Mouse (Mus musculus): ENCODE results near the gene Mmgt2. TPM values are rescaled to one million over a fixed set of nuclear protein-coding genes. Genes with fewer than 3 reads are reported as not detected.

Gene Mmgt2
- polyA plus RNA-seq, 1 experiment, result 8.6 TPM

DNA sequence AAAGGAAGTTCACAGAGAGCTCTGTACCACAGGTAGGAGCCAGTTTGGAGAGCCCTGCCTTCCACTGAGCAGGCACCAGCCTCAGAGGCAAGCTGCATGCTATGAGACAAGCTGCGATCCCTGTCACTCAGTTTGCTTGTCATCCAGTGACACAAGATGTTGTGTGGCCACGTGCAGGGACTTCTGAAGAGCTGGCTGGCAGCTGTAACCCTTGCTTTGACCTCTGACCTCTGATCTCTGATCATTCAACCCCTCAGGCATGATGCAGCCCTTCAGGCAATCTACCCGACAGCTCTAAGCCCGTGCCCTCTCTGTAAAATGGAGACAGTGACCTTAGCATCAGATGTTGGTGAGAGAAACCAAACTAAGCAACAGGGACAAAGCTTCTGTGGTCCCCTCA, 25.6 kb upstream of the Mmgt2 start:
- Histone ChIP-seq H3K4me1 (ENCODE audit: control insufficient read depth, insufficient read depth, low read length) (peaks cover 3% of the 10 kb centered on the region), H3K27me3 (ENCODE audit: control insufficient read depth, insufficient read depth, low read length) (no peaks in the 10 kb centered on the region), H3K27ac (ENCODE audit: control insufficient read depth, insufficient read depth, low read depth, low read length) (no peak overlapping the region), H3K36me3 (ENCODE audit: control insufficient read depth, insufficient read depth, low read length) (no peaks in the 10 kb centered on the region), H3K4me3 (ENCODE audit: control insufficient read depth, low read depth, low read length) (no peak overlapping the region)
- TF ChIP-seq POLR2A (IDR thresholded peaks at IDR 0.05; ENCODE audit: control insufficient read depth, low read depth, low read length) (no peak), CTCF (IDR thresholded peaks at IDR 0.05; ENCODE audit: control insufficient read depth, insufficient read depth, insufficient replicate concordance, low read depth, low read length) (no peak)

- H3K4me1 ChIP-seq (ENCODE audit: control insufficient read depth, insufficient read depth, low read length), result peaks cover 8% of the 10 kb centered on the region
- H3K36me3 ChIP-seq (ENCODE audit: control insufficient read depth, insufficient read depth, low read length), result no peaks in the 10 kb centered on the region
- H3K27ac ChIP-seq (ENCODE audit: control insufficient read depth, insufficient read depth, low read depth, low read length), result no peak overlapping the region; the same call in 1 of the 2 replicates
- no peak overlapping the region; the same call in 1 of the 2 replicates for H3K4me3 ChIP-seq (ENCODE audit: control insufficient read depth, low read depth, low read length)
- no peaks in the 10 kb centered on the region for H3K27me3 ChIP-seq (ENCODE audit: control insufficient read depth, insufficient read depth, low read length)
- TF ChIP-seq POLR2A (IDR thresholded peaks at IDR 0.05; ENCODE audit: control insufficient read depth, low read depth, low read length) (no peak), CTCF (IDR thresholded peaks at IDR 0.05; ENCODE audit: control insufficient read depth, insufficient read depth, insufficient replicate concordance, low read depth, low read length) (no peak)
Measured at GRCm38 (mm10) chr11:62624341-62625291, 23.8 kb upstream of the Mmgt2 start.

DNA sequence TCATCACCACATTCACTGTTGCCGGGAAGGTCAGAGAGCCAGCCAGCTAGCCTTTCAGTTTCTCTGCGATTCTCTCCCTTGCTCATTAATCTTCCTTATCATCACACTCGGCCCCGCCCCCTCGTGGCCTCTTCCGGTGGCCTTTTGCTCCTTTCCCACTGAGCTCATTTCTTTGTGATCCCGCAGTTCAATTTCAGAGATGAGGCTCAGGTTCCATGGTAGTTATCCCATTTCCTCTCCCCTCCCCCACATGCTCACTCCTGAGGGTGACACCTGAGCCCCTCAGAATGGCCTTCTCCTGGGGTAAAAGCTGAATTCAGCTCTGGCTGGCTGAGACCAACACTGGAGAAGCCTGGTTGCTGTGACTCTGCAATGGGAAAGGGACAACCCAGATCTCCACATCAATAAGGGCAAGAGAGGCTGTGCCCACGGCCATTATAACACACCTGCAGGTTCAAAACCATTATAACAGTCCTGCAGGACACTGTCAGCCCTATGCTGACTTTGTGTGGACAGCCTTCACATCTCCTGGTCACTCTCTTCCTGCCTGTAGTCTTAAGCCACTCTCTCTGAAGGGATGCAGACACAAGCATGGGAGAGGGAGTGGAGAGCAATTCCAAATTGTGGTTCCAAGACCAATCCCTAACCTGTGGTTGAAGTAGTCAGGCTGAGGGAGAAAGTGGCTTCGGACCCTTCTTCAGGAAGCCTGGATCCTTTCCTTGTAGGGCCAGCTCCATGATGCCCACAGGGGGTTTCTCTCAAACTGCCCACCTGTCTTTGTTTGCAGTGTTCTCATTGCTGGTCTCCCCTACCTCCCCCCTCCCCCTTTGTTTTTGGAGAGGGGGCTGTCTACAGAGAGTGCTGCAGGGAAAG, 18.9 kb upstream of the Mmgt2 start:
- TF ChIP-seq POLR2A (IDR thresholded peaks at IDR 0.05; ENCODE audit: control insufficient read depth, low read depth, low read length) (no peak), CTCF (IDR thresholded peaks at IDR 0.05; ENCODE audit: control insufficient read depth, insufficient read depth, insufficient replicate concordance, low read depth, low read length) (no peak)
- Histone ChIP-seq H3K27me3 (ENCODE audit: control insufficient read depth, insufficient read depth, low read length) (no peaks in the 10 kb centered on the region), H3K4me3 (ENCODE audit: control insufficient read depth, low read depth, low read length) (no peak overlapping the region), H3K36me3 (ENCODE audit: control insufficient read depth, insufficient read depth, low read length) (no peaks in the 10 kb centered on the region), H3K4me1 (ENCODE audit: control insufficient read depth, insufficient read depth, low read length) (peaks cover 7% of the 10 kb centered on the region), H3K27ac (ENCODE audit: control insufficient read depth, insufficient read depth, low read depth, low read length) (no peak overlapping the region)

DNA sequence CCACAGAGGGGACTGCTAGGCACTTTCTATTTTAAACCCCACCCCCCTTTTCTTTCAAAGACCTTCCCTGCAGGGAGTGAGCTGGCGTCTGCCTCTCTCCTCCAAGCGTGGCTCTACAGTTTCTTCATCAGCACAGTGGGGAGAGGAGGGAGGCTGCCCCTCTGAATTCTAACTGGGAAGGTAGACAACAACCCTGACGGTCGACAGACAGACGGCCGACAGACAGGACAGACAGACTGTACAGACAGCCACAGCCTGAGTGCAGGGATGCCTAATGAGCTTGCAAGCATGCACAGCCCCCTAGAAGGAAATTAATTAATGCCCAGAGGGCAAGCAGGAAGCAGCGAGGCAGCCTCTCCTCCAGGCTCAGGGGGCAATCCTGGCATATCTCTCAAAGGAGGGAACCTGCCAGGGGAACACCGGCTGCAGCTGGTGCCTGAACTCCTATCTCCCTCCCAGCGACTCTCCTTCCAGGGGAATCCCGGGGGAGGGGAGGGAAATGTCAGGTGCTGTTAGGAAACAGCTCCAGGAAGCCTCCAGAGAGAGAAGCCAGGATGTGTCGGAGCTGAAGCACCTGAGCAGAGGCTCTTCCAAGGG, 18.1 kb upstream of the Mmgt2 start:
- Histone ChIP-seq H3K4me3 (ENCODE audit: control insufficient read depth, low read depth, low read length) (no peak overlapping the region), H3K4me1 (ENCODE audit: control insufficient read depth, insufficient read depth, low read length) (peaks cover 5% of the 10 kb centered on the region), H3K27ac (ENCODE audit: control insufficient read depth, insufficient read depth, low read depth, low read length) (no peak overlapping the region), H3K36me3 (ENCODE audit: control insufficient read depth, insufficient read depth, low read length) (no peaks in the 10 kb centered on the region), H3K27me3 (ENCODE audit: control insufficient read depth, insufficient read depth, low read length) (no peaks in the 10 kb centered on the region)
- TF ChIP-seq CTCF (IDR thresholded peaks at IDR 0.05; ENCODE audit: control insufficient read depth, insufficient read depth, insufficient replicate concordance, low read depth, low read length) (no peak), POLR2A (IDR thresholded peaks at IDR 0.05; ENCODE audit: control insufficient read depth, low read depth, low read length) (no peak)

DNA sequence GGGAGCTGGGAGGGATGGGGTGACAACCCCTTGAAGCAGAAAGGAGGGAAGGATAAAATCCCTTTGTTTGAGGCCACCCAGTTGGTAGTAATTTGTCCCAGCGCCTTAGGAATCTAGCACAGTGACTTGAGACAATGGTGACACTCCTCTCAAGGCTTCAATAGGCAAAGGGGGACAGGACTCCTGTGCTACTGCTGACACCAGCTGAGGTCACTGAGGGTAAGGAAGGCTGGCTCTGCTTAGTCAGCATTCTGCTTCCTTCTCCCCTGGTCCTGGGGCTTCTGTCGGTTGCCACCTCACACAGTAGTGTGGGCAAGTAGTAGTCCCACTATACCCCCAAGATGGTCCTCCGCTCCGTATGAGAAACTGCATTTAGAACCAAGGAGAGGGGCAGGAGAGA, 17.3 kb upstream of the Mmgt2 start:
- H3K4me3 ChIP-seq (ENCODE audit: control insufficient read depth, low read depth, low read length), result no peak overlapping the region
- no peak overlapping the region for H3K27ac ChIP-seq (ENCODE audit: control insufficient read depth, insufficient read depth, low read depth, low read length)
- H3K4me1 ChIP-seq (ENCODE audit: control insufficient read depth, insufficient read depth, low read length), result peaks cover 5% of the 10 kb centered on the region
- TF ChIP-seq POLR2A (IDR thresholded peaks at IDR 0.05; ENCODE audit: control insufficient read depth, low read depth, low read length), result no peak
- no peak for TF ChIP-seq CTCF (IDR thresholded peaks at IDR 0.05; ENCODE audit: control insufficient read depth, insufficient read depth, insufficient replicate concordance, low read depth, low read length)
- no peaks in the 10 kb centered on the region for H3K36me3 ChIP-seq (ENCODE audit: control insufficient read depth, insufficient read depth, low read length)
- H3K27me3 ChIP-seq (ENCODE audit: control insufficient read depth, insufficient read depth, low read length), result no peaks in the 10 kb centered on the region

DNA sequence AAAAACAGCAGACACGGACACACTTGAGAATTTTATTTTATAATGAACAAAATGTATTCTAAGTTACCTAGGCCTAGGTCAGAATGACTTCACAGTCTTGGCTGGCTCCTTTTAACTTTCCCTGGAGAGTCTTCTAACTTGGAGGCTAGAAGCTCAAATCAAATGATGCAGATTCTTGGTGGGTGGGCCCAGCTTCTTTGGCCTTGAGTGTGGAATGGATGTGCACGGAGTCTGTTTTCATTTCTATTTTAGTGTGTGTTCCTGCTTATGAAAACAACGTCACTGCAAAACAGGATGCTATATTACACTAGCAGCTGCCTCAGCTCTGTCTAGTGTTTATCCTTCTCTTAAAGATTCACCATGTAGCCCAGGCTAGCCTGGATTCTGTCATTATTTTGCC, 13.1 kb upstream of the Mmgt2 start:
- Histone ChIP-seq H3K4me1 (ENCODE audit: control insufficient read depth, insufficient read depth, low read length) (peaks cover 9% of the 10 kb centered on the region), H3K27me3 (ENCODE audit: control insufficient read depth, insufficient read depth, low read length) (no peaks in the 10 kb centered on the region), H3K4me3 (ENCODE audit: control insufficient read depth, low read depth, low read length) (no peak overlapping the region), H3K36me3 (ENCODE audit: control insufficient read depth, insufficient read depth, low read length) (no peaks in the 10 kb centered on the region), H3K27ac (ENCODE audit: control insufficient read depth, insufficient read depth, low read depth, low read length) (peak overlapping the region; percentile 68; the same call in 1 of the 2 replicates)
- TF ChIP-seq POLR2A (IDR thresholded peaks at IDR 0.05; ENCODE audit: control insufficient read depth, low read depth, low read length), result no peak
- TF ChIP-seq CTCF (IDR thresholded peaks at IDR 0.05; ENCODE audit: control insufficient read depth, insufficient read depth, insufficient replicate concordance, low read depth, low read length), result no peak
